Comparison of ENCODE assay signal across 18 mouse cellular contexts in genomic region chr1:94235426-94235825, GRCm38 (mm10).
"Had no signal": no experiment of that assay in that cellular context is flagged by ENCODE, and none has a peak within 500 bp of the region (broad histone marks: within the 10 kb centered on the region; RNA-seq: fewer than 3 reads in every experiment).

No protein-coding gene starts in this region.

- H3K9me3 ChIP-seq: kidney, embryonic 15.5 days; limb, embryonic 12.5 days; liver, embryonic 12.5 days; liver, embryonic 15.5 days had no signal

- H3K4me1 ChIP-seq: kidney, embryonic 15.5 days; limb, embryonic 12.5 days; liver, embryonic 12.5 days; liver, embryonic 15.5 days had no signal

- H3K9ac ChIP-seq: kidney, embryonic 15.5 days; limb, embryonic 12.5 days; liver, embryonic 12.5 days; liver, embryonic 15.5 days had no signal

- H3K4me3 ChIP-seq: kidney, embryonic 15.5 days; layer of hippocampus, adult 2 months; left cerebral cortex, adult 2 months; limb, embryonic 12.5 days; liver, embryonic 12.5 days; liver, embryonic 15.5 days had no signal

- DNase-seq: kidney, adult 2 months; layer of hippocampus, adult 9-11 months; layer of hippocampus, postnatal 36 days; liver; lung, adult 18-20 months; lung, postnatal 10 days; lung, postnatal 4 days; midbrain, embryonic 14.5 days; thymus, adult 18-20 months; thymus, postnatal 36 days had no signal

- H3K36me3 ChIP-seq: kidney, embryonic 15.5 days; limb, embryonic 12.5 days; liver, embryonic 12.5 days; liver, embryonic 15.5 days had no signal

- H3K27me3 ChIP-seq: kidney, embryonic 15.5 days; limb, embryonic 12.5 days; liver, embryonic 12.5 days; liver, embryonic 15.5 days had no signal

- H3K27ac ChIP-seq: kidney, embryonic 15.5 days; layer of hippocampus, adult 2 months; left cerebral cortex, adult 2 months; limb, embryonic 12.5 days; liver, embryonic 12.5 days; liver, embryonic 15.5 days had no signal

- ATAC-seq: intestine, postnatal 0 days; liver, embryonic 12.5 days had no signal

- H3K4me2 ChIP-seq: kidney, embryonic 15.5 days; limb, embryonic 12.5 days; liver, embryonic 12.5 days; liver, embryonic 15.5 days; midbrain, embryonic 11.5 days had no signal
